Mouse (Mus musculus): ENCODE data around the gene Ust.

Gene Ust

DNA sequence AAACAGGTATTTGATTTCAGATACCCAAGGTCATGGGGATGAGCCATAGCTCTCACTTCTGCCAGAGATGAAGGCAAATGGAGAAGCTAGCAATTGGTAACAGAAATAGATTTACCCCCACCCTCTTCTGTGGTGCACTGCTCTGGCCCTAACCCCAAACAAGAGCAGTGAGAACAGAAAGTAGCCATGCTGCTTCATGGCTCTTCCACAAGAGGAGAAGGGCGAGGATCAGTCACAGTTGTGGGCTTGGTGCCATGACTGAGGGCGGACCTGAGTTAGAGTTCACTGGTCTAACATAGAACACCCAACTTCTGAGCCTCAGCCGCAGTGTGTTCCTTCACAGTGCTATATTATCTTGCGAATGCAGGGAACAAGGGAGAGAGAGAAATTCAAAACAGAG is 13.8 kb downstream of the Ust start:
- DNase-seq (ENCODE audit: low spot score), result no peak

DNA sequence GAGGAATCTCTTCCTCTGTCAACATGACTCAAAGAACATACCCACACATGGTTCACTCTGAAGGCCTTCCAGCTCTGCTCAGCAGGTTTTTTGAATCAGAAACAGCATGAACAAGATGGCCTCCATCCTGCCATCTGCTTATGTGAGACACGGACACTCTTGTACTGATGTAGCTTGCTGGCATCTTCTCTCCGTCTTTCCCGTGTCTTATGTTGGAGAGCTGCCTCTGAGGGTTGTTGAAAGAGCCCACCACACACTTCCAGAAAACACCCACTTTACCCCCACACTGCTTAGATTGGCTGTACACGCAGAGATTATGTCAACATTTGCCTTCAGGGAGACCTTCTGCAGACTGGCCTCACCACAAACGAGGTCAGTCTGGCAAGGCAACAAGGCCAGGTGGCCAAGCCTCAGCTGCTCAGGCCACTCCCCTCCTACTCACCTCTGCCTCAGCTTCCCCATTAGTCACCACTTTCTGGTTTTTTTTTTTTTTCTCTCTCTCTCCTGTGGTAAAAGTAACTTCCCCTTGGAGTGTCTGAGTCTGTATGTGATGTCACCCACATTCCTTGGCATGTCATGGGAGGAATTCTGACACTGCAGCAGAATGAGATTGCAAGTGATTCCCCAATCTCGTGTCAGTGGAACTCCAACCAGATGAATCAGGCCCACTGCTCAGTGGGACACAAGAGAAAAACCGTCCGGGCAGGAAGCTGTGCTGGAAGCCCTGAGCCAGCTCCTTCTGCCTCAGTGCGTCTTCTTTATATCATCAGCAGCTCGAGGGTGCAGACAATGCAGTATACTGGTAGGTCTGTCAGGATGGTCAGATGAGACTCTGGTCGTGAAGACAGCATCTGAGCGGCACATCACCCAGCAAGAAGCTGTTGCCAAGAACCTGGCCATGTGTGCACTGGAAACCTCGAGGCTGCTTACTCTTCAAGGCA is 19.4 kb downstream of the Ust start:
- no peak for DNase-seq (ENCODE audit: low spot score)

DNA sequence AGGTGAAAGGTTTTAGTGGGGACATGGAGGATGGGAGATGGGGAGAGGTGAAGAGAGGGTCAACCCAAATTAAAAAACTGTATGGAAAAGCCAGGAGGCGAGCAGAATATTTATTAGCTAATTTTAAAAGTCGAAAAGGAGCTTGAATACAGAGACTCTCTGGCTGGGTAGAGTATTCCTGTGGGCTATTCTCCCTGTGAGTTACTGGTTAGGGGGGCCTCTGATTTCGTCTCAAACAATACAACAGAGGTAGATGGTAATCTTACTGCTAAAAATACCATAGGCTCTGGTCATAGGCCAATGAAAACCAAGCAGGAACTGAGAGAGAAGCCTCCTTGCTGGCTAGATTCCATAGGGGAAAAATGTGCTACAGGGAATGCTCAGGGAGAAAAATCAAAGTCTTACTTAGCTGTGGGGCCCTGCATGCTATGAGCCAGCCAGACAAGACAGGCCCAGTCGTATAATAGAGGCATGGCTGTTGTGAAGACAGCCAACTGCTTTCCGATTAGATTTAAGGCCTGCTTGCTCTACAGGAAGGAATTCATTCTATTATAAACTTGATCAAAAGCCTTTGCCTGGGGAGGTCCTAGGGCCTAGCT is 23.0 kb downstream of the Ust start:
- no peak for DNase-seq (ENCODE audit: low spot score)

- DNase-seq (ENCODE audit: low spot score), result no peak
These were observed 26.6 kb downstream of the Ust start for GRCm38 (mm10) chr10:8491909-8492591.

- no peak for DNase-seq (ENCODE audit: low spot score)
These were observed 31.2 kb downstream of the Ust start for GRCm38 (mm10) chr10:8487388-8487787.

DNA sequence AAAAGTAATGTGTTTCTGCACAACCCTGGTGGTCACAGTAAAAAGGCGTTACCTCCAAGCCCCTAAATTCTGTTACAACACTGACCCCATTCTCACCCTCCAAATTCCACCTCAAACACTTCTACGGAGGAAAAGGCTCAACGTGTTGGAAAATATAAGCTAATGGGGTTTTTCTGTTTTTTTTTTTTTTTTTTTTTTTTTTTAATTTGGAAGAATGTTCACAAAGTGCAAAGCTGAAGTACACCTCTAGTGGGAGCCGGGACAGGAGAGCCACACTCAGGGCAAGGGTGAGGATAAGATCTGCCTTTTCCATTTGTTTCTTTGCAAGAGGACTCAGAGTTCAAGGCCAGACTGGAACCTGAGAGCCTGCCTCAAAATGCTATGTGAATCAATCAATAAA is 34.1 kb downstream of the Ust start:
- no peak for DNase-seq (ENCODE audit: low spot score)

DNA sequence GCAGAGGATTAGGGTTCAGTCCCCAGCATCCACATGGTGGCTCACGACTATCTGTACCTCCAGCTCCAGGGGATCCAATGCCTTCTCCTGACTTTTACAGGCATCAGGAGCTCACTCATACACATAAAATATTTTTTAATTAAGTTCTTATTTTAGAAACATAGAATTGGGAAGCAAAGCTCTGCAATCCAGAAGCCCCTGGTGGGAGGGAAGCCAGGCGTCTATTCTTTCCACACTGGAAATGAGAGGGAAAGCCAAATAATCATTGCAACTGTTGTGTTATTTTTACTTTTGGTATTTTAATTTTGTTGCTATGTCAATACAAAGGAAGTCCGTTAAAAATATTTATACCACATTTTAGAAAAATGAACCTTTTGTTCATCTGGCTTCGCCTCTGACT is 35.8 kb downstream of the Ust start:
- no peak for DNase-seq (ENCODE audit: low spot score)

GRCm38 (mm10) chr10:8479779-8480178 is 38.8 kb downstream of the Ust start:
- no peak for DNase-seq (ENCODE audit: low spot score)

GRCm38 (mm10) chr10:8477936-8478335 is 40.7 kb downstream of the Ust start:
- DNase-seq (ENCODE audit: low spot score), result no peak

- DNase-seq (ENCODE audit: low spot score), result no peak
These were observed 46.6 kb downstream of the Ust start for GRCm38 (mm10) chr10:8471995-8472394.

GRCm38 (mm10) chr10:8471012-8471411 is 47.6 kb downstream of the Ust start:
- no peak for DNase-seq (ENCODE audit: low spot score)

DNA sequence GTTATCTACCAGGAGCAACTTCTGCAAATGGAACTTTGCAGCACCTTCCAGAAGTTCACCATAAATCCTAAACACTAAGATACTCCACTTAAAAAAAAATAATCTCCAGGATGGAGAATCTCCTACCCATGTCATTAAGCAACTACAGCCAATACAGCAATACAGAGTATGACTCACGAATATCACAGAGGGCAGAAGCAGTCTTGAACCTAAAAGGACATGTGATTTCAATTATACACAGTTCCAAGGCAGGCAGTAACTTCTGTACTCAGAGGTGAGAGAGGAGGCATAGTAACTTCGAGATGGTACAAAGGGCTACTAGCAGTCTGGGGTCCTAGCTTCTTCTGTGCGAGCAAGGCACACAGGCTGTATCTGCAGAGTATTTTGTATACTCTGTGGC is 49.1 kb downstream of the Ust start:
- no peak for DNase-seq (ENCODE audit: low spot score)

GRCm38 (mm10) chr10:8468651-8469386 is 49.8 kb downstream of the Ust start:
- no peak for DNase-seq (ENCODE audit: low spot score)

- no peak for DNase-seq (ENCODE audit: low spot score)
These were observed 52.7 kb downstream of the Ust start for GRCm38 (mm10) chr10:8465918-8466317.

DNA sequence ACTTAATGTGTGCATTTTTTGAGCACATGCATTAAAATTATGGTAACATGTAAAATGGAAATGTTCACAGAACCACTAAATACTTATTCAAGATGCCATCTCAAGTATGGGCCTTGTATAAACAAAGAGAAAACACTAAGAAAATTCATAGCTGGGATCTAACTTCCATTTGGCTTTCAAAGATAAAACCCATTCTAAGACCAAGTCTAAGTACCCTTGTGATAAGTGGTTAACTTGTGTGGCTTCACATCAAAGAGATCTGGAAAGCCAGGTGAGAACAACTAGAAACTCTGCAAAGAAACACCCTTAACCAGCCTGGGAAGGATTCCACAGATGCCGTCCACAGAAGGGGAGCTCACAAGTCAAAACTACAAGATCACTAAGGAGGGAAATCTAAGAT is 53.4 kb downstream of the Ust start:
- DNase-seq (ENCODE audit: low spot score), result no peak

DNA sequence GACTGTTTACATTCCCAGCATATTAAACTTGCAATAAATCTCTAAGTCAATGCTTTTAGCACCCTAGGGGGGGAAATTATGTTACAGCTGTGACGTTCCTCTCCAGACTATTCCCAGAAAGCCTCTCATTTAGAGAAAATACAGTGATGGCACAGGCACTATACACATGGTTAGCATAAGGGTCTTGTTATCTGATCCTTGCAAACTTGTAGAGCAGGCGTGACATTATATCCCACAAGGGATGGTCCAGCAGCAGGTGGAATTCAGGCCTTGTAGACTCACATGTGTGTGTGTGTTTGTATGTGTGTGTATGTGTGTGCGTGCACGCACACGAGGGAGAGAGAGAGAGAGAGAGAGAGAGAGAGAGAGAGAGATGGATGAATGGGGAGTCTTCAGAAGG is 57.3 kb downstream of the Ust start:
- no peak for DNase-seq (ENCODE audit: low spot score)

GRCm38 (mm10) chr10:8454711-8455110 is 63.9 kb downstream of the Ust start:
- DNase-seq (ENCODE audit: low spot score), result no peak

DNA sequence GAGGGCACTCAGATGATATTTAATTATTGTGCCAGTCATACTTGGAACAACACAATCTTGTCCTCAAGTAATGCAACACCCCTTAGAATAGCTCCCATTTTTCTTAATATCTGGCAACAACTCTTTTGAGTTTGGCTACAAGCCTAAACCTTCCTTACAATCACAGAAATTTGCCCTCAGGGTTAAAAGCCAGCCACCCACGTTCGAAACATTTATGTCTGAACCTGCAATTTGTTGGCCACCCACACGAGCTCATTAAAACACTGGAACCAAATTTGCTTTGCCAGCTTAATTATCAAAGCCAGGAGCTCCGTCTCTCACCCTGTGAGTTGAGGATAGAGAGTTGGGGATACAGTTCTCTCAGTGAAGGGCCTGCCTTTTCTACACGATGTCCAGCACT is 70.9 kb downstream of the Ust start:
- no peak for DNase-seq (ENCODE audit: low spot score)

DNA sequence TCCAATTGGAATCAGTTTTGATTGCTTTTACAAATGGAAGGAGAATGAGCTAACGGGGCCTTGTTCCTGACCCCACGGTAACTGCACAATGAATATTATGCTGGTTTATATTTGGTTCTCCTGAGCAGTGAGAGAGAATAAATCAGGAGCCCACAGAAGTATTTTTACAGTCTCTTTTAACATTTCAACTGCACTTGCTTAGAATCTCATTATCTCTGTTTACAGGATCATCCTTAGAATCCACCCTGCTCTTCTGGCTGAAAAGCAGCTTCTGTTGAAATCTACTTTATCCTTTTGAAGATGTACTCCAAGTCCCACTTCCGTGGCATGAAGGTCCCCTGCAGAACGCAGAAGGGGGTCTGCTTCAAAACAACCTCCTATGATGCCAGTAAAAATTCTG is 71.7 kb downstream of the Ust start:
- DNase-seq (ENCODE audit: low spot score), result no peak

DNA sequence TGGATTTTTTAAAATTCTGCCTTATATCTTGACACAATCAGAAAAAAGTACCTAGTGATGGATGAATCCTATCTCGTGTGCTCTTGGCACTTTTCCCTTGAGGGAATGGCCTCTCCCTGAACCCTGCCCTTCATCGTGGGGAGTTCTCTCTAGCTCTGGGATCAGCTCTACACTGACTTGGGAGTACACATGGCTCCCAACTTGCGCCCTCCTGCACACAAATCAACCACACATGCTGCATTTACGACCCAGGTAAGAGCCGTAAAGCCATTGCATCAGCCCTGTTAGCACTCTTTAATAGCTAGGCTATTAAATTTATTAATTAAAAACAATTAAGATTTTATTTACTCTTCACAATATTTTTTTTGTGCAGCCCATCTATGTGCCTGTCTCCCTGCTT is 74.6 kb downstream of the Ust start:
- DNase-seq (ENCODE audit: low spot score), result no peak

GRCm38 (mm10) chr10:8431857-8432256 is 86.8 kb downstream of the Ust start:
- no peak for DNase-seq (ENCODE audit: low spot score)

Data from urinary bladder, postnatal 25 days (tissue).